Mouse (Mus musculus): Measurements from ENCODE around the gene Raver2.

Raver2 gene

DNA sequence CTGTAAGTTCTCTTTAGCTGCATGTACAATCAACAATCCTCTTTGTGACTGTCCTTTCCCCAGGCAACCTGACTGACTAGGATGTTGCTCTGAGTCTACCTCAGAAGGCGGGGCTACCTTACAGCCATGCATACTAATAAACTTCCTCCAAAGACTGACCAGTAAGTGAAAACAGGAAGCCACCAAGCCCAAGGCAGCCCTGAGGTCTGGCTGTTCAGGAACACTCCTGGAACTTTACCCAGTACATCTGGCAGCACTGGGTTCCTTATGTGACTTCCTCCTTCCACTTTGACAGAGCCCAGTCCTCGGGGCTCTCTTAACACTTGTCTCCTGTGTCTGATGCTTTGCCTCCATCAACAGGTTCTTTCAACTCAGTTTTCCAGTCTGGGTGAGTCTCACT, 104.0 kb downstream of the Raver2 start:
- in situ Hi-C loops (cut with MboI, MseI): no loop called here

DNA sequence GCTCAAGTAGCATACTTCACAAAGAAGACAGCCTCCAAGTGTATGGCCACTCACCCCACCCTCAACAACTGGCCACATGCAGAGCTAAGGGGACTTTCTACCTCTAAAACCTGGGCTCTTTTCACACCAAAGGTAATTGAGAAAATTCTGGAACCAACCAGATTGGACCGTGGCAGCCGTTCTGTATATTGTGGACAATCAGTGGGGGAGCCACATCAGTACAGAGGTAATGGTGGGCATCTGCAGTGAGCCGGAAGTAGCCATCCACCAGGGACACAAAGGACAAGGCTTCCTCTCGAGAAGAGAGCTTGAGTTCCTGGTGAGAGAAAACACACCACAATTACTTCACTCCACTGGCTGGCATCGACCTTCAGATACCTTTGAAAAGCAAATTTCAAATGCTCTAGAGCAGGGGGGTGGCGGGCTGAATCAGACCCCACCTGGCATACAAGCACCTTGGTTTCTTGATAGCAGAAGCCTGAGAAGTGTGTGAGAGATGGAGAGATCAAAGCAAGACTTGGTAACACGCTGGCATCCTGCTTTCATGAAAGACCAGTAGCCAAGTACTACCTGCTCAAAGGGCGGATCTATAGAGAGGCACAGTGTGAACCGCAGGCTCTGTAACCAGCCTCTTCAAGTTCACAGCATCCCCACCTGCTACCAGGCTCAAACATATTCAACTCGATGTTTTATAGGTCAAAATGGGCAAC, 106.3 kb downstream of the Raver2 start:
- in situ Hi-C loops (cut with MboI, MseI): no loop called here

DNA sequence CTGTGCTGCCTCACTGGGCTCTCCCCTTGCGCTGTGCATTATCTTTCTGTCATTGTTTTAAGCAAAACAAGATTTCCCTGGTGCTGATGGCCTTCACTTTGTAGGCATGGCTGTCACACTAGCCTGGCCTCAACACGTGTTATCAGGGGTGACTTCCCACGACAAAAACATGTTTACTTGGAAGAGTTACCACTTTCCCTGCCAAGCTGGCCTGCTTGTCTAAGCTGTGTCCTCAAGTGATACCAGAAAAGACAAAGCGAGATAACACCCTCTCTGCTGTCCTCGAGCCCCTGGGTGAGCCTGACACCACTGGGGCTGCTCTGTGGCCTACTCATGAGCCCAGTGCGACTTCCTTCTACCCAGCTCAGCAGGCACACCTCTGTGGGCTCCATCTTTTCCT, 107.3 kb downstream of the Raver2 start:
- in situ Hi-C loops (cut with MboI, MseI): no loop called here

DNA sequence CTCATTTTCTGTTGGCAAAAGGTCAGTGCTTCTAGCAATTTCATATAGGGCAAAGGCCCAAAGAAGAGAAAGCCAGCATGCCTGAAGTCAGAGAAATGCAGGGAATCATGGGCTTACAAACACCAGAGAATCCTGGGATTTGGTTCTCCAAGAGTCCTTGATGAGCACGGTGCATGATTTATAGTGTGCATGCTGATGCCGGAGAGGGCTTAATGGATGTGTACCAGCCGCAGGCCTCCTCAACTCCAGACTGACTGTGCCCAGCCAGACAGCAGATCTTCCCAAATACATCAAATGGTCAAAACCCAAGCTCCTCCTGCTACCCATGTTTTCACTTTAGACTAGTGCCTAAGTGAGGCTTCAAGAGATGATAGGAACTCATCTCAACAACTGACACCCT, 109.0 kb downstream of the Raver2 start:
- in situ Hi-C loops (cut with MboI, MseI): no loop called here

DNA sequence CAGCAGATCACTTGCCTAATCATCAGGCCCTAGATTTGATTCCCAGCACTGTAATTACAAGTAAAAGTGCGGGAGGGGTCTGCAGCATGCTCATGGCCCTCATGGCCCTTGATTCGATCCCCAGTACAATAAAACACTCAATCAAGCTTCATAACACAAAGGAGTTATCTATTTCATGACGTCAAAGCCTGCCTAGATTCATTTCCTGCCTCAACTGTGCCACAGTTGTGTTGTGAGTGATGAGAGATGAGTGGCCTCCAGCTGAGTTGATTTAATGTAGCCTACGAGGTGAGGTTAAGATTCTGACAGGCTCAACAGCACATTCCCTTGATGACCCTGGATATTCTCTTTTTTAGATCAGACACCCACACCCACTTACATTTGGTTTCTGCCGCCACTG, 110.3 kb downstream of the Raver2 start:
- in situ Hi-C loops (cut with MboI, MseI): no loop called here

DNA sequence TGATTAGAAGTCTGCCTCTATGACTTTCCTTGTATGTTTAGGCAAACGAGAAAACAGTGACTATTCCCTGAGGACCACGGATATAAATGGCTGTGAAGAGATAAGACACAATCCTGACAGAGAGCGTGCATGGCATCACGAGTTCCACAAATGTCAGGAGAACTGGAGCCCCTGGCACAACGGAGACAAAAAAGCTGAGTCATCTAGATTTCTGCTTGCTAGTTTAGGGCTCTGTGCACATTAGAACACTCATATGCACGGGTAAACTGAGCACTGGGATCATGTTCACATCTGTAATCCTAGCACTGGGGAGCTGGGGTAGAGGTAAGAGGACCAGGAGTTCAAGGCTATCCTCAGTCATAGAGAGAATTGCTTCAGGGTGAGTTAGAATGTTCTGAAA, 111.1 kb downstream of the Raver2 start:
- in situ Hi-C loops (cut with MboI, MseI): no loop called here

DNA sequence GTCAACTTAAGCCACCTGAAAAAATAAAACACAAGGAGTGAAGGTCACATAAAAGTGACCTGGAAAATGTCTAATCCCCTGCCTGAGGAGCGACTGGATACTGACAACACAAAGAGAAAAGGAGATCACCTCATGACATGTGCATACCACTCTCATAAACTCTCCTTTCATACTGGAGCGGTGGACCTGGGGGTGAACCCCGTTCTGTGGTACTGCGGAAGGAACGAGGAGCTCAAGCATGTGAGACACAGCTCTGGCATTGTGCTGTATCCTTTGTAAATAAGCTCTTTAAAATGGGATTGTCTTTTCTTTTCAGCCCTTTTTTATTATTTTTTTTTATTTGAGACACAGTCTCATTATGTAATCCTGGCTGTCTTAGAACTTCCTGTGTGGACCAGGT, 111.9 kb downstream of the Raver2 start:
- in situ Hi-C loops (cut with MboI, MseI): no loop called here

DNA sequence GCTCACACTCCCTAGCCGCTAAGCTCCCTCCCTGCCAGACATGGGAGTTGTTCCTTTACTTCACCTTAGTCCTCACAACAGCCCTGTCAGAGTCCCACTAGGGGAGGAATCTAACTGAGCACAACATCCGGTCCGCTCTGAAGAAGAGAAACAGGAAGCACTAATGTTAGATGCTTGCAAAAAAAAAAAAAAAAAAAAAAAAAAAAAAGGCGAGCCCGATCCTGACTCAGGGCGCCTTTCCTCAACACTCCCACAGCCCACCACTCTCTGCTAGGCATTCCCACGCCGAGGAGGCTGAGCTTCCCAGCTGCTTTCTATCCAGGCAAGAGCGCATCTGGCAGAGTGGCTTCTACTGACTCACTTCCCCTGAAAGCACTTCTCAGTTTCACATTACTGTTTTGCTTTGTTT, 113.8 kb downstream of the Raver2 start:
- in situ Hi-C loops (cut with MboI, MseI): no loop called here

DNA sequence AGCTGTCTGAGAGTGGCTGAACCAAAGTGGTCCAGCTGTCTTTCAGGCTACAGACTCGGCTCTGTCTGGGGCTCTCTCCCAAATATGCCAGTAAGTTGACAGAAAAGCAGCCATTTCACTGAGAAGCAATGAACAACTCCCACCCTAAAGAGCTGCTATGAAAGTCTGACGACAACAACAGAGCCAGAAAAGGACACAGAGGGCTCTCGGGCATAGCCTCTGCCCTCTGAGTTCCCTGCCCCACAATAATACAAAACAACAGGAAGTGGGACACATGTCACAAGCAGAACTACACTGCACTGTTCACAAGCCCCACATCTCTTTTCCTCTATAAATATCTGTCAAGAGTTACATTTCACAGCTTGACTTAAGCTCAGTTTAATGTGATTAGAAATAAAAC, 116.4 kb downstream of the Raver2 start:
- in situ Hi-C loops (cut with MboI, MseI): no loop called here

DNA sequence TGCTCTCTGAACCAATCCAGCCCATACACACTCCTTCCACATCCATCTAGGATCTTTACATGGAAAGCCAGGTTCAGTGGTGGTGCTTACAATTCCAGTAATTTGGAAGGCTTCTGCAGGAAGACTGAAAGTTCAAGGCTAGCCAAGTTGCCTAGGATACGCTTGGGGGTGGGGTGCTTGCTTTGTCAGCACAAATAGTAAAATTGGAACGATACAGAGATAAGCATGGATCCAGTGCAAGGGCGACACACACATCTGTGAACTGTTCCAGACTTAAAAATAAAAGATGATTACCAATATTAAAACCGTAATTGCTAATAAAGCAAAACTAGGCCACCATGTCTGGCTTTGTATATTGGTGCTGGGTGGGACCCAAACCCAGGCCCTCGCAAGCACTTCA, 117.8 kb downstream of the Raver2 start:
- in situ Hi-C loops (cut with MboI, MseI): no loop called here

DNA sequence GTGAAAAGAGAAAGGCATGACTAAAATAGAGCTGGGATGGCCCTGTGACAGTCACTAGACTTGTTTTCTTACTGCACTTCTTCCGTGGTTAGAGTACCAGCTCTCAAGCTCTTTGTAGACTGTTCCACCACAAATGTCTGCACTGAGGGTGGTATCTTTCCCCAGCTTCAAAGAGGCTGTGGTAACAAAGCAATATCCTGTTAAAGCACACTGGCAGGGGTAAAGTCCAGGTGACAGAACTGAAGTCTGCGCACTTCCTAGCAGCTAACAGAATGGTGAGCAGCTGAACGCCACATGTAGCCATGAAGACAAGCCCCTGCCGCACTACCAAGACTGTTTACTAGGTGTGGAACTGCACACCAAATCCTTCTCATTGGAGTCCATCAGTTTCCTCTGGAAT, 118.6 kb downstream of the Raver2 start:
- in situ Hi-C loops (cut with MboI, MseI): no loop called here

DNA sequence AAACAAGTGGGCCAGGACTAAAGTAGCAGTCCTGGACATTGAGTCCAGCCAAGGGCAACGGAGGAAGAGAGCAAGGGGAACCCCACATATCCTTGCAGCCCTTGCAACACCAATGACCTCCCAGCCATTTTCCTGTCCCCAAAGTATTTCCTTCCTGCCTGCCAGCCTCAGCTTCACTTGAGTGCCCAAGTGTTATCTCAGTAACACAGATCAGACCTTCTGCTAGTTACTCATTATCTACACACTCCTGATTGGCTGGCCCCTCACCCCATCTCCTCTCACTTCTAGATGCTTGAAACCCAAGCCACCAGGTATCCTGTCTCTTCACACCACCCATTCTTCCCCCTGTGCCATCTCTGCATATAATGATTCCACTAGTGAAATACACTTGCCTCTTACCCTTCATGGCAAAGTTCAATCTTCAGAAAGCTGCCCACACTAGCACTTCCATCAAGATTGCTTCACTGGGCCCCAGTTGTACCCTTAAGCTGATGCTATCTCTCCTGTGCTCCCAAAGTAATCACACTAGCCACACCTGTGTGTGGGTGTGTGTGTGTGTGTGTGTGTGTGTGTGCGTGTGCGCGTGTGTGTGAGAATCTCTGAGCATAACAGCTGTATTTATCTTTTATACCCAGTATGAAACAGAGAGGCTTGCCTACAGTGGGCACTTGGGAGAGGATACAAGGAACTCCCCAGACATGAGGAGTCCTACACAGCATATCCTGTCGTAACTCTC, 123.6 kb downstream of the Raver2 start:
- in situ Hi-C loops (cut with MboI, MseI): no loop called here

DNA sequence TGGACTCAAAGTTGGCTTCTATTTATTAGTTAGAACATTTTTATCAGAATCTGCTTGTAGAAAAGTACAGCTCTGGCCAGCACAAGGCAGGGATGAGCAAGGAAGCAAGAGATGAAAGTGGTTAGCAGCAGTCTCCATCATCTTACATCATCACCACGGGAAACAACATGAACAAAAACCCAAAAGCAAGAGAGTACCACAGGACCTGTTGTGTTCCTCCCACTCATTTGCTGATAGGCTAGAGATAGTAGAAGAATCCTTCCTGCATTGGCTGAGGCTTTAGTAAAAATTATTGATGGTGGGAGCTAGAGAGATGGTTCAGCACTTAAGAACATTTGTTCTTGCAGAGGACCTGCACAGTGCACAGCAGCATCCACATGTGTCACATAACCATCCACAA, 125.4 kb downstream of the Raver2 start:
- in situ Hi-C loops (cut with MboI, MseI): no loop called here

DNA sequence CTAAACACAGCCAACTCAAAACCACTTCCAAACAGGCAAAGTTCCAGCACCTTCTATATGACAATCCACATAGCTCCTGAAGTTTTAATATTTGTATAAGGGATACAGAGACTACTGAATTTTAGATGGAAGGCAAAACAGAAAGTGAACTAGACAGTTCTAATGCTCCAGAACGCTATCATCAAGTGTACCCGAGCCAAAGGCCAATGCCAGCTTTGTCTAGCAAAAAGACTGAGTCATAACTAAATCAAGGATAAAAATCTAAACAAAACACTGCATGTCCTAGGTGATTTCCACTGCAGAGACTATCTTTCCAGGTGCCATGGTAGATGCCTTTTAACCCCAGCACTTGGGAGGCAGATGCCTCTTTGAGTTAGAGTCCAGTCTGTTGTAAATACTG, 127.6 kb downstream of the Raver2 start:
- in situ Hi-C loops (cut with MboI, MseI): loop anchor here (5.0 kb wide), 1 partner anchor 76 kb away; no protein-coding TSS in a partner anchor

DNA sequence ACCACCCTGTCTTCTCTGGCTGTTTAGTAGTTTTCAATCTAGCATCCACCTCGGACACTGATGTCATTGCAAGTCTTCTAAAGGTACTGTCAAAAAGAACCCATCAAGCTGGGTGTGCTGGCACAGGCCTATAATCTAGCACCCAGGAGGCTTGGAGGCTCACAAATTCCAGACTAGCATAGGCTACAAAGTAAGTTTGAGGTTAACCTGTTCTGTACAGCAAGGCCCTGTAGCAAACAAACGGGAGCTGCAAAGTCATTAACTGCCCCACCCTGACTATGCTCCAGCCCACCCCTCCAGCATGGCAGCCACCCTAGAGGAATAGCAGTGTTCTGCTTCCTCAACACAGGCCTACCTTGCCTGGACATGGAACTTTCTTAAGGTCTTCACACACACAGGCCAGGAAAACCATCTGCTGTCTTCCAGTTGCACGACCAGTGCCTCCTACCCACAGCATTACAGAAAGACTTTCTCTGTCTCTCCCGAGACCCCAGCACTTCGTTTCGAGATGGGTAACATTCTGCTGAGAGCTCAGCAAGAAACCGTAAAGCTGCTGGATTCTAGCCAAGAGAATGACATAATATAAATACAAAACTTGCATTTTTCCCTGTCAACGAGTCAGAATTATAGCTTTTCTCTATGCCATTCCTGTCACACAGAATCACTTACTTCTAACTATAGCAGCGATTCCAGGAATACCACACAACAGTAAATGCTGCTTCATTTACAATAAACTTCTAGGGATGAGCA, 128.8 kb downstream of the Raver2 start:
- in situ Hi-C loops (cut with MboI, MseI): loop anchor here (5.0 kb wide), 1 partner anchor 75 kb away; no protein-coding TSS in a partner anchor

DNA sequence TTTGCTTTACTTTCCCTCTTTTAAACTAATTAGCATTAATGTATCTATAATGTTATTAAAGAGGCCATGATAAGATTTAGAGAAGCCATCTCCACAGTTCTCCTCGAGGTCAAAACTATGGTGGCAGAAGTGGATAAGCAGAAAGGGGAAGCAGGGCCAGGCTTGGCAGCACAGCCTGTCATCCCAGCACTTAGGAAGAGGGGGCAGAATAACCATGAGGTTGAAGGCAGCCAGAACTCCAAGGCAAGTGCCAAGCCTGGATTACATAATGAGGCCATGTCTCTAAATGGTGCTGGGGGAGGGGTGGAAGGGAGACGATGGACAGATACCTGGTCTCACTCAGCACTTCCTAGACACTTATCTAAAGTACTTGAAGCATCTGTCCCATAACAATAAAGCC, 129.6 kb downstream of the Raver2 start:
- in situ Hi-C loops (cut with MboI, MseI): loop anchor here (5.0 kb wide), 1 partner anchor 74 kb away; no protein-coding TSS in a partner anchor

DNA sequence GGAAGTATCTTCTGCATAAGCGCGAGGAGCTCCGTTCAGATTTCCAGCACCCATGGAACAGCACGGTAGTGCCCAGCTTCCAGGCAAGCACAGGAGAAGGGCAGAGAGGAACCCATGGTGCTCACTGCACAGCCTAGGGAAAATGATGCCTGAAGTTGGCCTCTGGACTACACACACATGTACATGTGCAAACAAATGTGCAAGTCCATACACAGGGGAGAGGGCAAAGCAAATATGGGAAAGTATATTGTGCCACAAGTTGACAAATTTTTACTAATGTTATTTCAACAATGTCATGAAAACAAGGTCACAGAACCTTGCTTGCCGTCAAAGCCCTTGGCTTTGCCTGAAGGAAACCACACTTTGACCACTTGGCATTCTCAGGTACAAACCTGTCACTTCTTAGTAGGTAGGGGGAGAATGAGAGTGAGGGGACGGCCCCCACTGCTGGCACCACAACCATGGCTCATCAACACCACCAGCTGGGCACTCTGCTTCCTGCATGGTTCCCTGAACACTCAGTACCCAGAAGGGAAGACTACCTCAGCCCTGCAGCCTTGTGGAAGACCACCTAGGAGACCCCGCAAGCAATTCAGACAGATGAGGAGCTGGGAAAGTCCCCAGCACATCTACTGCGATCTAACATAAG, 130.8 kb downstream of the Raver2 start:
- in situ Hi-C loops (cut with MboI, MseI): loop anchor here (5.0 to 25.0 kb wide), 2 partner anchors 73 to 1313 kb away; no protein-coding TSS in a partner anchor
